Mouse (Mus musculus) embryonic facial prominence, embryonic 12.5 days (tissue): ENCODE results near the gene Cyp4f37. TPM values are rescaled to one million over a fixed set of nuclear protein-coding genes. Genes with fewer than 3 reads are reported as not detected.

Experiments
- ATAC-seq: fragments of 200-750 bp; cut with Nextera tagmentation; 2 replicates; pipeline ENCODE4 v1.8.0; 2017; ENCODE audit not compliant: insufficient number of reproducible peaks, insufficient read depth, low FRiP score, low TSS enrichment
- H3K27ac ChIP-seq: fragments of 300-500 bp; sonication (generic); 2 replicates; pipeline ENCODE4 v1.5.1; 2016; ENCODE audit warnings: mild to moderate bottlenecking
- H3K27me3 ChIP-seq: fragments of 300-500 bp; sonication (generic); 2 replicates; pipeline ENCODE4 v1.6.1; 2016; ENCODE audit warnings: mild to moderate bottlenecking, moderate library complexity
- H3K36me3 ChIP-seq: fragments of 300-500 bp; sonication (generic); 2 replicates; pipeline ENCODE4 v1.6.1; 2016; ENCODE audit warnings: mild to moderate bottlenecking
- H3K4me1 ChIP-seq: fragments of 300-500 bp; sonication (generic); 2 replicates; pipeline ENCODE4 v1.6.1; 2016
- H3K4me2 ChIP-seq: fragments of 300-500 bp; sonication (generic); replicated peaks from 2 replicates; pipeline ENCODE4 v1.6.1; 2016; ENCODE audit warnings: mild to moderate bottlenecking, moderate library complexity
- H3K4me3 ChIP-seq: fragments of 300-500 bp; sonication (generic); 2 replicates; pipeline ENCODE4 v1.5.1; 2016; ENCODE audit warnings: mild to moderate bottlenecking
- H3K9ac ChIP-seq: fragments of 300-500 bp; sonication (generic); 2 replicates; pipeline ENCODE4 v1.6.1; 2016; ENCODE audit warnings: mild to moderate bottlenecking, moderate library complexity
- H3K9me3 ChIP-seq: fragments of 300-500 bp; sonication (generic); 2 replicates; pipeline ENCODE4 v1.6.1; 2016; ENCODE audit warnings: mild to moderate bottlenecking, moderate library complexity
- WGBS: fragments of 180-500 bp; shearing (Covaris S2); methylation state at CpG from one replicate; pipeline ENCODE4 v1.1.7; 2016; 5-methylcytosine and 5-hydroxymethylcytosine counted together
- polyA plus RNA-seq: library from polyadenylated mRNA; unstranded; fragments of >200 nt; fragmentation: Nextera tagmentation; extraction: Ambion mirVana; gene quantifications from 2 replicates; pipeline ENCODE4 v1.2.1, GENCODE M21; 2016

The Cyp4f37 gene
- polyA plus RNA-seq, 1 experiment from 2014 or later = not detected

DNA sequence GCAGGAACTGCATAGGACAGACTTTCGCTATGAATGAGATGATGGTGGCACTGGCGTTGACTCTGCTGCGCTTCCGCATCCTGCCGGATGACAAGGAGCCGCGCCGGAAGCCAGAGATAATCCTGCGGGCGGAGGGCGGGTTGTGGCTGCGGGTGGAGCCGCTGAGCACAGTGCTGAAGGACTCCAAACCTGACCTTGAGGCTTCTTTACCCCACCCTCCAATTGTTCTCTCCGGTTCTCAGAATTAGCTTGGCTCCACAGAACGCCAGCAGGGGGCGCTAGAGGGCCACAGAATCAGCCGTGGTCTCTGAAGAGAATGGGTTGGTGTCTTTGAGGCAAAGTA, 13.8 kb downstream of the Cyp4f37 start:
- Histone ChIP-seq H3K4me2 (peak overlapping the region; percentile 63), H3K9me3 (no peaks in the 10 kb centered on the region), H3K4me1 (no peaks in the 10 kb centered on the region), H3K27me3 (no peaks in the 10 kb centered on the region), H3K36me3 (no peaks in the 10 kb centered on the region), H3K27ac (no peak overlapping the region), H3K4me3 (peak overlapping the region; percentile 31), H3K9ac (peak overlapping the region; percentile 40; the same call in 1 of the 2 replicates)
- WGBS = 4% methylated on average over 17 of the region's 17 CpGs
- ATAC-seq = no peak

DNA sequence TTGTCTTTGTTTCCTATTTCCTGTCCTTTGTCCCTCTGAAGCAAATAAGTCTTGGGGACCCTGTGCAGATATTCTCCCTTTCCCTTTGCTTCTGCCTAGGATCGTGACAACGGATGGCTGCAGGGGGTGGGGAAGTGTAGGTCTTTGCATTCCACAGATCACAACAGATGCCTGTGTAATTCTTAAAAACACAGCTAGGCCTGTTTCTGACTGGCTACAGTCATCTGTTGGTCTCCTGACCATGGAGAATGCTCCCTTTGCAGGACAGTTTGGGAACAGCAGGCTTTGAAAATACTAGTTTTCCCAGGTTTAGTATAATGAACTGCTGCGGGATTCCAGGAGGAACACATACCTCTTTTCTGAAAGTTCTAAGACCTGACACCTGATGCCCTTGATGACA, 15.2 kb downstream of the Cyp4f37 start:
- Histone ChIP-seq H3K27me3 (no peaks in the 10 kb centered on the region), H3K4me1 (no peaks in the 10 kb centered on the region), H3K9ac (no peak overlapping the region), H3K9me3 (no peaks in the 10 kb centered on the region), H3K27ac (no peak overlapping the region), H3K4me2 (no peak overlapping the region), H3K4me3 (no peak overlapping the region), H3K36me3 (no peaks in the 10 kb centered on the region)
- no peak for ATAC-seq
- WGBS = 36% methylated on average over 3 of the region's 3 CpGs

DNA sequence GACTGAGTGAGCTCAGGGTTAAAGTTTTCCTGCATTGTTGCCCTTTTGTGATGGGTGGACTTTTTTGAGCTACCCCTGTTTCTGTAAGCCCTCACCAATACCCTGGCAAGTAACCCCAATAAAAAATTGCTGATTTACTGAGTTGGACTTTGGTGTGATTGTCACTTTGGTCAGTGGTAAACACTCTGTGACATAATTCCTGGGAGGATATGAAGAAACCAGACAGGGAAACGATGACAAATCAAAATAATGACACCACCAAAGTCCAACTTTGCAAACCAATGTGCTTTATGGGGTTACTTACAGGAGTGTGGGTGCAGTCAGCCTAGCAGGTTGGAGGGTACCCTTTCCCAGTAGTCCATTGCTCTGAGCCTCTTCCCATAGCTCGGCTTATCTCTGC, 16.0 kb downstream of the Cyp4f37 start:
- Histone ChIP-seq H3K27me3 (no peaks in the 10 kb centered on the region), H3K4me1 (no peaks in the 10 kb centered on the region), H3K4me3 (no peak overlapping the region), H3K36me3 (no peaks in the 10 kb centered on the region), H3K4me2 (no peak overlapping the region), H3K27ac (no peak overlapping the region), H3K9me3 (no peaks in the 10 kb centered on the region), H3K9ac (no peak overlapping the region)
- ATAC-seq = no peak
- 85% methylated on average over 2 of the region's 2 CpGs for WGBS

DNA sequence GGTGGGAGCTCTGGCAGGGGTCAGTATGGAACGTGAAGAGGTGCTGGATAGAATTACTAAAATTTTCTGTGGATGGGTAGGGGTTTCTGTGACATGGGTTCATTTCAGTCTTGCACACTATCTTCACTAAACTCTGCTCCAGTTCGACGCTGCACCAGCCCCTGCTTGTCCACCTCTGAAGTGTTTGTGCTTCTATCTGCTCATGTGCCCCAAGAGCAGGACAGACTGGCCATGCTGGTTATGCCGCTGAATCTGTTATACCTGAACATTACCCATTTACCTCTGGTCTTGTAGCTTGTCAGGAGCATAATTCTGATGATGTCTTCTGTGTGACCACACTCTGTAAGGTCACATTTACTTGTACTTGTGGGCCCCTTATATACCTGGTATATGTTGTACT, 25.5 kb downstream of the Cyp4f37 start:
- H3K4me2 ChIP-seq = no peak overlapping the region
- H3K4me1 ChIP-seq = no peaks in the 10 kb centered on the region
- H3K4me3 ChIP-seq = no peak overlapping the region
- 84% methylated on average over 4 of the region's 4 CpGs for WGBS
- H3K27ac ChIP-seq = no peak overlapping the region
- ATAC-seq = no peak
- no peak overlapping the region for H3K9ac ChIP-seq
- no peaks in the 10 kb centered on the region for H3K36me3 ChIP-seq
- no peaks in the 10 kb centered on the region for H3K9me3 ChIP-seq
- no peaks in the 10 kb centered on the region for H3K27me3 ChIP-seq

DNA sequence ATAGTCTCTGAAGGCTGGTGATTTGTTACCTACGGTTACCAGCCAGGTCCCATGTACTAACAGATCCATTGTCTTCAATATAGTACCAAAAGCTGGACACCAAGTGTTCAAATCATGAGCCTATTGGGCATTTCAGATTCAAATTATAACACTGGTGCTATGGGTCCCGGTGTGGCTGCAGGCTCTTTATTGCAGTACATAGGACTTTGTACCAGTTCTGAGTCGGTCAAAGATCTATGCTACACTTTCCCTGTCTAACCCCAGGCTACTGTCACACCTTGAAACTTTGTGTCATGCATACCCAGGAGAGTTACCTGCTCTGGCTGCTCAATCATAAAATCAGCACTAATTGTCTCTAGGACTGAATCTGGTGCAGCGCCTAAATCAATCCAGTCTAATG, 32.8 kb downstream of the Cyp4f37 start:
- H3K4me3 ChIP-seq = no peak overlapping the region
- H3K9me3 ChIP-seq = no peaks in the 10 kb centered on the region
- no peaks in the 10 kb centered on the region for H3K4me1 ChIP-seq
- 89% methylated on average over 4 of the region's 4 CpGs for WGBS
- H3K27me3 ChIP-seq = no peaks in the 10 kb centered on the region
- no peak for ATAC-seq
- H3K9ac ChIP-seq = no peak overlapping the region
- no peak overlapping the region for H3K27ac ChIP-seq
- no peak overlapping the region for H3K4me2 ChIP-seq
- no peaks in the 10 kb centered on the region for H3K36me3 ChIP-seq

DNA sequence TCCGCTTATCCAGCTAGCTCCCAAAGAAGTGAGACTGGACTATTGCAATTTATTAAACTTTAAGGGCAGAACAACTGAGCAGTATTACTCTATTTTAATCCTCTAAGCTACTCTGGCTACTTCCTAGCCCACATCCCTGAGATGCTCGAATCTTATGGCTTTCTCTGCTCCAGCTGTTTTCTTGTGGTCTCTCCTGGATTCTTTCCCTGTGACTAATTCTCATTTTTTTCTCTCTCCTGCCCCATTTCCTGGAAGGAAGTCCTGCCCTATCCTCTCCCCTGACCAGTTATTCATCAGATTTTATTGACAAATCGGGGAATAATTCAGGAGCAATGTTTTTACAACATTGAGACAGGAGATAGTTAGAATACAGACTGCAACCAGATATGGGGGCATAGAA, 35.9 kb downstream of the Cyp4f37 start:
- WGBS = 63% methylated on average over 3 of the region's 3 CpGs
- no peaks in the 10 kb centered on the region for H3K4me1 ChIP-seq
- no peaks in the 10 kb centered on the region for H3K27me3 ChIP-seq
- ATAC-seq = no peak
- no peak overlapping the region for H3K4me2 ChIP-seq
- H3K36me3 ChIP-seq = no peaks in the 10 kb centered on the region
- no peak overlapping the region for H3K9ac ChIP-seq
- no peaks in the 10 kb centered on the region for H3K9me3 ChIP-seq
- no peak overlapping the region for H3K4me3 ChIP-seq
- no peak overlapping the region for H3K27ac ChIP-seq

DNA sequence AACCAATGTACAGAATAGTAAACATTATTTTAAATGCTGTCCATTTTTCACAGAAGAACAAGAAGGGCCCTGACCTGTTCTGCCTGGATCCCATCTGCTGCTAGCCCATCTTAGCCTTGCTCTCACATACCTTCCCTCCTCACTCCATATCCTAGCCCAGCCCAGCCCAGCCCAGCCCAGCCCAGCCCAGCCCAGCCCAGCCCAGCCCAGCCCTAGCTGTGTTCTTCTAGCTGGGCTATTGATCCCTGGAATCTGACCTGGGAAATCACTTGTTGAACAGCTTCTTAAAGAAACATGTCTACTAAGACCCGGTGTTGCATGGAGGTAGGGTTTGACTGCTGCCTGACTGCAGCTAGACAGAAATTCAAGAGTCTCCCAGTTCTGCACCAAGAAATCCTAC, 37.1 kb downstream of the Cyp4f37 start:
- WGBS = 72% methylated on average over 1 of the region's 1 CpGs
- H3K36me3 ChIP-seq = no peaks in the 10 kb centered on the region
- ATAC-seq = no peak

DNA sequence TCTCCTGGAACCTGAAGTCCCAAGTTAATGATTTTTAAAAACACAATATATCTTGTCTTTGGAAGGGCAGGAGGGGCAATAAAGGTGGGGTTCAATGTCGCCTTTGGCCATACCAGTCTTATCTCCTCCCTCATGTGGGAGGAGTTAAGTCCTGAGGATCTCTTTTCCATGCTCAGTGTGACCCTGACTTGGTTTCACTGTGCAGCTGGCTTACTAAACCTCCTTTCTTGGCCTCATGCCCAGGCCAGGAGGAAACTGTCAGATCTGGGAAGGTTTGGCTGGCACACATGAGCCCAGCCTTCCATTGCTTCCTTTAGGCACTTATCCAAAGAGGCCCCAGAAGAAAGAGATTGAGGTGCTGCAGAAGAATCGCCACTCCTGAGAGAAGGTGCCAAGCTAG, 37.6 kb downstream of the Cyp4f37 start, which contains the start of gene Cyp4f40:
Cyp4f40 (plus strand) TSS at position 189 of the 400 bp plus-strand sequence.
- H3K9me3 ChIP-seq = no peaks in the 10 kb centered on the region
- H3K9ac ChIP-seq = no peak within 1 kb of the TSS
- H3K27ac ChIP-seq = no peak within 1 kb of the TSS
- no peaks in the 10 kb centered on the region for H3K36me3 ChIP-seq
- H3K4me3 ChIP-seq = no peak within 1 kb of the TSS
- ATAC-seq = no peak
- H3K4me1 ChIP-seq = no peaks in the 10 kb centered on the region
- 60% methylated on average over 2 of the region's 2 CpGs for WGBS
- H3K4me2 ChIP-seq = no peak within 1 kb of the TSS
- no peaks in the 10 kb centered on the region for H3K27me3 ChIP-seq

More for the DNA sequence above, 37.1 kb downstream of the Cyp4f37 start:
- Histone ChIP-seq H3K4me3 (no peak overlapping the region), H3K9ac (no peak overlapping the region), H3K4me1 (no peaks in the 10 kb centered on the region), H3K4me2 (no peak overlapping the region), H3K27ac (no peak overlapping the region), H3K27me3 (no peaks in the 10 kb centered on the region), H3K9me3 (no peaks in the 10 kb centered on the region)

DNA sequence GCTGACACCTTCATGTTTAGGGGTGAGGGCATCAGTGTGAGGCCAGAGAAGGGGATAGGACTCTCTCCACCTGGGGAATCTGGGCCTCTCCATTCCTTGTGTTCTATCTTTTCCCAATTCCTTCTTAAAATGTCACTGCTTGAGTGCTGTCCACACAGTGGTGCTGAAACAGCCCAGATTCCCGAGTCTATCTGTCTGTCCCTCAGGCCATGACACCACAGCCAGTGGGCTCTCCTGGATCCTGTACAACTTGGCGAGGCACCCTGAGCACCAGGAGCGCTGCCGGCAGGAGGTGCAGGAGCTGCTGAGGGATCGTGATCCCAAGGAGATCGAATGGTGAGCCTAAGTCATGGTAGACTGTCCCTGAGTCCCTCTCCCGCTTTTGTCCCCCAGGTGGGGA, 52.9 kb downstream of the Cyp4f37 start:
- ATAC-seq = no peak
- 68% methylated on average over 7 of the region's 7 CpGs for WGBS
- Histone ChIP-seq H3K9ac (no peak overlapping the region), H3K4me3 (no peak overlapping the region), H3K4me1 (no peaks in the 10 kb centered on the region), H3K27ac (no peak overlapping the region), H3K9me3 (no peaks in the 10 kb centered on the region), H3K27me3 (no peaks in the 10 kb centered on the region), H3K36me3 (no peaks in the 10 kb centered on the region), H3K4me2 (no peak overlapping the region)

DNA sequence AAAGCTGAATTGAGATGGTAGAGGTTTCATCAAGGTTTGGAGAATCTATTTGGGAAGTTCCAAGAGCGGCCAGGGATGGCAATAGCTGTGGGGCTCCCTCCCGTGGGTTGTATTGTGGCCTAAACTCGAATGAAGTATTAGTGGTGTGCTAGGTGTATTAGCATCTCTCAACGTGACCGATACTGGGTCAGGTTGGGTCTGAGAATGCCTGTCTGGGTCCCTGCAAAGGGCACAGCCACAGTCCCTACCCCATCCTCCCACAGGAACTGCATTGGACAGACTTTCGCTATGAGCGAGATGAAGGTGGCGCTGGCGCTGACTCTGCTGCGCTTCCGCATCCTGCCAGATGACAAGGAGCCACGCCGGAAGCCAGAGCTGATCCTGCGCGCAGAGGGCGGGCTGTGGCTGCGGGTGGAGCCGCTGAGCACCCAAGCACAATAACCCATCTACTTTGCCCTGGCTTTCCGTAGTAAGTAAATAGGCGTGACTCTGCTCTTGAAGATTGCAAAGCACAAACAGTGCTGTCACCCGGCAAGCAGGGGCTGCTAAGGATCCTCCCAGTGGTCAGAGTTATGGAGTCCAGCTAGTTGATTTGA, 55.0 kb downstream of the Cyp4f37 start:
- WGBS = 39% methylated on average over 21 of the region's 21 CpGs
- peak overlapping the region; percentile 17 for H3K4me2 ChIP-seq

DNA sequence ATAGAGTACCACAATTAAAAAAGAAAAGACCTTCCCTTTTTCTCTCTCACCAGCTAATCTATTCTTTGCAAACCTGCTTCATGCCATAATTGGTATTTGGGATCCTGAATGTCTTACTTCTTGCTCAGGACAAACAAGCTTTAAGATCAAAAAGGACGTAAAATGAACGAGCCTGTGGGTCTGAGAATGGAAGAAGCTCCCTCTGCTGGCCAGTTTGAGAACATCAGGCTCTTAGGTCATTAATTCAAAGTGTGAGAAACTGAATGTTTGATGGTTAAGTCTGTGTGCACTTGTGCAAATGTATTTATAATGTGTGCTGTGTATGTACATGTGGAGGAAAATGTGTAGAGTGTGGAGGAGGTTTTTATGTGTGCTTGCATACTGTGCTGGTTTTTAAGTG, 59.3 kb downstream of the Cyp4f37 start:
- Histone ChIP-seq H3K27ac (no peak overlapping the region), H3K4me1 (peaks cover 3% of the 10 kb centered on the region; the same call in 1 of the 2 replicates), H3K9ac (no peak overlapping the region), H3K27me3 (no peaks in the 10 kb centered on the region), H3K4me3 (no peak overlapping the region), H3K4me2 (no peak overlapping the region), H3K9me3 (no peaks in the 10 kb centered on the region), H3K36me3 (no peaks in the 10 kb centered on the region)
- 28% methylated on average over 2 of the region's 2 CpGs for WGBS
- ATAC-seq = no peak

More for the DNA sequence above, 55.0 kb downstream of the Cyp4f37 start:
- no peaks in the 10 kb centered on the region for H3K36me3 ChIP-seq
- no peak overlapping the region for H3K4me3 ChIP-seq
- H3K4me1 ChIP-seq = no peaks in the 10 kb centered on the region
- H3K27ac ChIP-seq = no peak overlapping the region
- H3K27me3 ChIP-seq = no peaks in the 10 kb centered on the region
- H3K9ac ChIP-seq = no peak overlapping the region
- ATAC-seq = no peak
- H3K9me3 ChIP-seq = no peaks in the 10 kb centered on the region

DNA sequence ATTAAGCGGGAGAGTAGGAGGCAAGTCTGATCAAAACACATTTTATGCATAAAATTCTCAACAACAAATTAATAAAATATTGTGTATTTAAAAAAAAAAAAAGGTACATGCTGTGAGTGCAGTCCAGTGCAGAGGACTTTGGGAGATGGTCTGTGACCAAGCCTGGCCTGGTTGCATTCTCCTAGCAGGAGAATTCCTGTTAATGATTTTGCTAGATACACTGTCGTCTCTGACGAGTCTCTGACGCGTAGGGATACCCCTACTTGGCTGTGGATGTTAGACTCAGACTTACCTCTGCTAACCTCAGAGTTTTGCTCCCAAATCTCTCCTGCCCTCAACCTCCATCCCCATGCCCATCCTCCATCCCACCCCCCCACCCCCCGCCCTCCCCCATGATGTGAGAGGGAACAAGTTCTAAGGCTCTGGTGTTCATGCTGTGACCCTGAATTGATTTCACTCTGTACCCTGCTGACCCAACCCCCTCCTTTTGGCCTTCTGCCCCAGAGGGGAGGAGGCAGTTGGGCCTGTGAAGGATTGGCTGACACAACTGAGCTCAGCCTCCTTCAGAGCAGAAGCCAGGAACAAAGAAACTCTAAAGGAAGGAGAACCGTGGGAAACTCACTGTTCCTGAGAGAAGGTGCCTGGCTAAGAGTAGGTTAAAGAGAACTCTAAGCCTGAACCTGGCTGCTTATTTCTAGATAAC, 64.1 kb downstream of the Cyp4f37 start, which contains the start of gene Cyp4f15:
Cyp4f15 (plus strand) TSS at position 580 of the 703 bp plus-strand sequence.
- Histone ChIP-seq H3K9me3 (no peaks in the 10 kb centered on the region), H3K4me3 (no peak within 1 kb of the TSS), H3K27ac (no peak within 1 kb of the TSS), H3K4me2 (no peak within 1 kb of the TSS), H3K4me1 (peaks cover 4% of the 10 kb centered on the region; the same call in 1 of the 2 replicates), H3K27me3 (no peaks in the 10 kb centered on the region), H3K9ac (no peak within 1 kb of the TSS), H3K36me3 (no peaks in the 10 kb centered on the region)
- ATAC-seq = peak; percentile 47; the same call in 1 of the 2 replicates
- 20% methylated on average over 7 of the region's 7 CpGs for WGBS
